Mouse (Mus musculus): ENCODE results near the gene Tsc22d1. TPM values are rescaled to one million over a fixed set of nuclear protein-coding genes. Genes with fewer than 3 reads are reported as not detected.

Tsc22d1 gene
- polyA plus RNA-seq (2012; rRNA removed), result 110 and 132 TPM in 2 replicates

- no peak for DNase-seq (ENCODE audit: low read depth, low spot score)
Measured at GRCm38 (mm10) chr14:76414862-76415780, at the start of gene Tsc22d1. Tsc22d1 (plus strand) TSS chr14:76414961.

GRCm38 (mm10) chr14:76373638-76374037 is 41.1 kb upstream of the Tsc22d1 start:
- 87% methylated on average over 6 of the region's 6 CpGs for WGBS
- no peak for DNase-seq (ENCODE audit: low read depth, low spot score)

More at GRCm38 (mm10) chr14:76414862-76415780, at the start of gene Tsc22d1:
- WGBS, result 1% methylated on average over 122 of the region's 128 CpGs

- no peak for DNase-seq (ENCODE audit: low read depth, low spot score)
- 58% methylated on average over 6 of the region's 6 CpGs for WGBS
Measured at GRCm38 (mm10) chr14:76374601-76375000, 40.2 kb upstream of the Tsc22d1 start.

- 86% methylated on average over 5 of the region's 5 CpGs for WGBS
- no peak for DNase-seq (ENCODE audit: low read depth, low spot score)
Measured at GRCm38 (mm10) chr14:76376561-76376960, 38.2 kb upstream of the Tsc22d1 start.

- WGBS, result 93% methylated on average over 3 of the region's 3 CpGs
- no peak for DNase-seq (ENCODE audit: low read depth, low spot score)
Measured at GRCm38 (mm10) chr14:76379411-76379810, 35.4 kb upstream of the Tsc22d1 start.

- WGBS, result 76% methylated on average over 7 of the region's 7 CpGs
- no peak for DNase-seq (ENCODE audit: low read depth, low spot score)
Measured at GRCm38 (mm10) chr14:76388025-76388424, 26.7 kb upstream of the Tsc22d1 start.

- DNase-seq (ENCODE audit: low read depth, low spot score), result no peak
Measured at GRCm38 (mm10) chr14:76398251-76398650, 16.5 kb upstream of the Tsc22d1 start.

- 86% methylated on average over 4 of the region's 4 CpGs for WGBS
- DNase-seq (ENCODE audit: low read depth, low spot score), result no peak
Measured at GRCm38 (mm10) chr14:76402574-76402973, 12.2 kb upstream of the Tsc22d1 start.

- WGBS, result 59% methylated on average over 8 of the region's 8 CpGs
- DNase-seq (ENCODE audit: low read depth, low spot score), result no peak
Measured at GRCm38 (mm10) chr14:76409111-76409510, 5.7 kb upstream of the Tsc22d1 start.

- WGBS, result 2% methylated on average over 10 of the region's 10 CpGs
Measured at GRCm38 (mm10) chr14:76413773-76414121, 1.0 kb upstream of the Tsc22d1 start.

GRCm38 (mm10) chr14:76414122-76414861 is 469 bp upstream of the Tsc22d1 start:
- peak; percentile 50 for DNase-seq (ENCODE audit: low read depth, low spot score)
- WGBS, result 1% methylated on average over 74 of the region's 81 CpGs

More at GRCm38 (mm10) chr14:76413773-76414121, 1.0 kb upstream of the Tsc22d1 start:
- peak; percentile 16 for DNase-seq (ENCODE audit: low read depth, low spot score)

GRCm38 (mm10) chr14:76415781-76416301 is 1.1 kb downstream of the Tsc22d1 start:
- DNase-seq (ENCODE audit: low read depth, low spot score), result no peak
- 1% methylated on average over 37 of the region's 38 CpGs for WGBS

- no peak for DNase-seq (ENCODE audit: low read depth, low spot score)
- WGBS, result 61% methylated on average over 27 of the region's 27 CpGs
Measured at GRCm38 (mm10) chr14:76416366-76417040, 1.7 kb downstream of the Tsc22d1 start.

GRCm38 (mm10) chr14:76417346-76417745 is 2.6 kb downstream of the Tsc22d1 start:
- DNase-seq (ENCODE audit: low read depth, low spot score), result no peak
- WGBS, result 80% methylated on average over 17 of the region's 17 CpGs

GRCm38 (mm10) chr14:76420726-76421125 is 6.0 kb downstream of the Tsc22d1 start:
- peak; percentile 32 for DNase-seq (ENCODE audit: low read depth, low spot score)

GRCm38 (mm10) chr14:76421162-76421561 is 6.4 kb downstream of the Tsc22d1 start:
- peak; percentile 55 for DNase-seq (ENCODE audit: low read depth, low spot score)
- 25% methylated on average over 4 of the region's 4 CpGs for WGBS

More at GRCm38 (mm10) chr14:76420726-76421125, 6.0 kb downstream of the Tsc22d1 start:
- 16% methylated on average over 7 of the region's 7 CpGs for WGBS

- DNase-seq (ENCODE audit: low read depth, low spot score), result no peak
- 95% methylated on average over 7 of the region's 7 CpGs for WGBS
Measured at GRCm38 (mm10) chr14:76425422-76425821, 10.7 kb downstream of the Tsc22d1 start.

- 95% methylated on average over 21 of the region's 21 CpGs for WGBS
- no peak for DNase-seq (ENCODE audit: low read depth, low spot score)
Measured at GRCm38 (mm10) chr14:76425986-76426530, 11.3 kb downstream of the Tsc22d1 start.

GRCm38 (mm10) chr14:76428855-76429254 is 14.1 kb downstream of the Tsc22d1 start:
- WGBS, result 82% methylated on average over 2 of the region's 2 CpGs
- DNase-seq (ENCODE audit: low read depth, low spot score), result no peak
